20 mouse cellular contexts compared by ENCODE assay signal in the genomic region with DNA sequence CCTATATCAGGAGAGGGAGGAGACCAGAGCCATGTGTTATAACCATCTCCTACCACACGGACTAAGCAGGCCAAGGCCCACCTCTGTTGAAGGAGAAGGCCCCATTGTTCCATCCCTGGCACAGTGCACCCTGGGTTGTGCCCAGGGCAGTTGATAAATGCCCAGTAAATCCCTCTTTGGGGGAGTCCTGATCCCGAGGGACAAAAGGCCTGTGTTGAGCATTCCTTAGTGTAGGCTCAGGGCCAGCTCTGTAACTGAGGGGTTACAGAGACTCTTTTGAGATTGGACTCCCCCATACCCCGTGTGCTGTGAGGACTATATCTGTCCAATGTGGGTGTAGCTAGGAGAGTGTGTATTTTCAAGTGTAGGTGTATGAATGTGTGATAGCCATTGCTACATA. TPM values are rescaled to one million over a fixed set of nuclear protein-coding genes. Genes with fewer than 3 reads are reported as not detected.
DNase-seq lines count a peak whose midpoint lies in the region; ATAC-seq lines count a peak whose summit lies in the region.
"Had no signal": no experiment of that assay in that cellular context is flagged by ENCODE, and none has a peak within 500 bp of the region (broad histone marks: within the 10 kb centered on the region; RNA-seq: fewer than 3 reads in every experiment).

No protein-coding gene starts in this region.

- no peaks in the 10 kb centered on the region for H3K9me3 ChIP-seq in forebrain, embryonic 15.5 days
- H3K9me3 ChIP-seq in forebrain, embryonic 11.5 days (ENCODE audit: control insufficient read depth, low read length): no peaks in the 10 kb centered on the region
- H3K9me3 ChIP-seq in midbrain, embryonic 13.5 days: no peaks in the 10 kb centered on the region
- H3K9me3 ChIP-seq in midbrain, embryonic 10.5 days (replicated peaks): no peaks in the 10 kb centered on the region
- no peaks in the 10 kb centered on the region for H3K9me3 ChIP-seq in stomach, embryonic 16.5 days (replicated peaks; ENCODE audit: control insufficient read depth, low read length)

- no peaks in the 10 kb centered on the region for H3K4me1 ChIP-seq in forebrain, embryonic 15.5 days
- no peaks in the 10 kb centered on the region for H3K4me1 ChIP-seq in forebrain, embryonic 11.5 days (replicated peaks; ENCODE audit: control insufficient read depth, insufficient read depth, low read length)
- H3K4me1 ChIP-seq in midbrain, embryonic 13.5 days (replicated peaks): no peaks in the 10 kb centered on the region
- H3K4me1 ChIP-seq in midbrain, embryonic 10.5 days: peaks cover 8% of the 10 kb centered on the region
- no peaks in the 10 kb centered on the region for H3K4me1 ChIP-seq in stomach, embryonic 16.5 days (ENCODE audit: control insufficient read depth, insufficient read depth, low read length)

- ATAC-seq in forebrain, embryonic 15.5 days (replicated peaks): peak; percentile 53
- ATAC-seq in forebrain, embryonic 11.5 days (replicated peaks; ENCODE audit: low FRiP score): no peak
- peak; percentile 67; the same call in 1 of the 2 replicates for ATAC-seq in midbrain, embryonic 13.5 days
- peak; percentile 68; the same call in 1 of the 2 replicates for ATAC-seq in stomach, embryonic 16.5 days (ENCODE audit: insufficient read depth, low FRiP score)

- no peaks in the 10 kb centered on the region for H3K36me3 ChIP-seq in forebrain, embryonic 15.5 days
- H3K36me3 ChIP-seq in forebrain, embryonic 11.5 days (ENCODE audit: control insufficient read depth, insufficient read depth, low read length): no peaks in the 10 kb centered on the region
- H3K36me3 ChIP-seq in midbrain, embryonic 13.5 days: no peaks in the 10 kb centered on the region
- no peaks in the 10 kb centered on the region for H3K36me3 ChIP-seq in midbrain, embryonic 10.5 days
- H3K36me3 ChIP-seq in stomach, embryonic 16.5 days (ENCODE audit: control insufficient read depth, insufficient read depth, low read length): no peaks in the 10 kb centered on the region

- no peak overlapping the region for H3K9ac ChIP-seq in forebrain, embryonic 15.5 days (replicated peaks)
- H3K9ac ChIP-seq in forebrain, embryonic 11.5 days (ENCODE audit: low read length): no peak overlapping the region
- no peak overlapping the region for H3K9ac ChIP-seq in midbrain, embryonic 13.5 days (replicated peaks)
- no peak overlapping the region for H3K9ac ChIP-seq in stomach, embryonic 16.5 days (ENCODE audit: low read length)

- H3K4me2 ChIP-seq in forebrain, embryonic 15.5 days (replicated peaks): no peak overlapping the region
- H3K4me2 ChIP-seq in forebrain, embryonic 11.5 days (ENCODE audit: low read depth, low read length, severe bottlenecking): no peak overlapping the region
- H3K4me2 ChIP-seq in midbrain, embryonic 13.5 days (replicated peaks): no peak overlapping the region
- no peak overlapping the region for H3K4me2 ChIP-seq in stomach, embryonic 16.5 days (ENCODE audit: low read depth, low read length)
- H3K4me2 ChIP-seq: liver, embryonic 11.5 days had no signal

- DNase-seq in forebrain, embryonic 11.5 days (ENCODE audit: low spot score): no peak
- no peak for DNase-seq in midbrain, embryonic 10.5 days (ENCODE audit: low spot score)
- peak; percentile 38 to 46 for DNase-seq in layer of hippocampus, adult 8-10 months (ENCODE audit: low spot score in 2 of 2)
- no peak for DNase-seq in thymus, postnatal 14 days
- DNase-seq in cerebellum, adult 11-12 months: no peak
- DNase-seq: adrenal gland, postnatal 25 days; cerebellum, adult 8-10 months; kidney, postnatal 14 days; lung, postnatal 36 days; retina, postnatal 1 day; thymus, postnatal 4 days had no signal

- H3K27me3 ChIP-seq in forebrain, embryonic 15.5 days: no peaks in the 10 kb centered on the region
- H3K27me3 ChIP-seq in forebrain, embryonic 11.5 days (ENCODE audit: control insufficient read depth, insufficient read depth, low read length): no peaks in the 10 kb centered on the region
- no peaks in the 10 kb centered on the region for H3K27me3 ChIP-seq in midbrain, embryonic 13.5 days
- H3K27me3 ChIP-seq in midbrain, embryonic 10.5 days (ENCODE audit: low read depth, poor library complexity, severe bottlenecking): no peaks in the 10 kb centered on the region
- no peaks in the 10 kb centered on the region for H3K27me3 ChIP-seq in stomach, embryonic 16.5 days (ENCODE audit: control insufficient read depth, insufficient read depth, low read length)

- no peak overlapping the region for H3K4me3 ChIP-seq in forebrain, embryonic 15.5 days
- no peak overlapping the region for H3K4me3 ChIP-seq in forebrain, embryonic 11.5 days (ENCODE audit: low read depth, low read length)
- no peak overlapping the region for H3K4me3 ChIP-seq in midbrain, embryonic 13.5 days (replicated peaks)
- no peak overlapping the region for H3K4me3 ChIP-seq in midbrain, embryonic 10.5 days
- H3K4me3 ChIP-seq in stomach, embryonic 16.5 days (replicated peaks; ENCODE audit: low read length): no peak overlapping the region
- H3K4me3 ChIP-seq: erythroblast, embryonic 14.5 days; myocyte had no signal

- WGBS in forebrain, embryonic 15.5 days: 33% methylated on average over 3 of the region's 3 CpGs
- WGBS in forebrain, embryonic 11.5 days: 61% methylated on average over 3 of the region's 3 CpGs
- 54% methylated on average over 3 of the region's 3 CpGs for WGBS in midbrain, embryonic 13.5 days
- WGBS in midbrain, embryonic 10.5 days: 66% methylated on average over 3 of the region's 3 CpGs
- WGBS in stomach, embryonic 16.5 days: 54% methylated on average over 3 of the region's 3 CpGs

- H3K27ac ChIP-seq in forebrain, embryonic 15.5 days (replicated peaks): no peak overlapping the region
- H3K27ac ChIP-seq in forebrain, embryonic 11.5 days (ENCODE audit: low read depth, low read length): no peak overlapping the region
- no peak overlapping the region for H3K27ac ChIP-seq in midbrain, embryonic 13.5 days
- H3K27ac ChIP-seq in midbrain, embryonic 10.5 days (replicated peaks): no peak overlapping the region
- H3K27ac ChIP-seq in stomach, embryonic 16.5 days (ENCODE audit: low read length): no peak overlapping the region

RNA-seq across cellular contexts. Expression of a gene that starts 3.9 kb away (rescaled TPM):
- not detected in 2 replicates for polyA plus RNA-seq in forebrain, embryonic 15.5 days (2015; fragmentation: Nextera tagmentation; extraction: Ambion mirVana)
- polyA plus RNA-seq in forebrain, embryonic 11.5 days (2014; fragmentation: Nextera tagmentation; extraction: Ambion mirVana): not detected in 2 replicates
- polyA plus RNA-seq in midbrain, embryonic 13.5 days (2015; fragmentation: Nextera tagmentation; extraction: Ambion mirVana): not detected in 2 replicates
- not detected in 2 replicates for polyA plus RNA-seq in midbrain, embryonic 10.5 days (2016; fragmentation: Nextera tagmentation; extraction: Ambion mirVana)
- not detected for total RNA-seq in layer of hippocampus, adult 8-10 months (2022)
- polyA plus RNA-seq in stomach, embryonic 16.5 days (2015; fragmentation: Nextera tagmentation; extraction: Ambion mirVana): not detected in 2 replicates
- total RNA-seq: adrenal gland, postnatal 25 days; gastrocnemius, postnatal 4 days; hematopoietic stem cell, adult 5-6 weeks had no signal
- polyA plus RNA-seq: C2C12; erythroblast, embryonic 14.5 days; liver, embryonic 11.5 days; myocyte had no signal

RNA-seq across cellular contexts. Expression of a gene that starts 3.9 kb away (rescaled TPM):
- not detected in 2 replicates for polyA plus RNA-seq in forebrain, embryonic 15.5 days (2015; fragmentation: Nextera tagmentation; extraction: Ambion mirVana)
- polyA plus RNA-seq in forebrain, embryonic 11.5 days (2014; fragmentation: Nextera tagmentation; extraction: Ambion mirVana): not detected in 2 replicates
- polyA plus RNA-seq in midbrain, embryonic 13.5 days (2015; fragmentation: Nextera tagmentation; extraction: Ambion mirVana): not detected in 2 replicates
- not detected in 2 replicates for polyA plus RNA-seq in midbrain, embryonic 10.5 days (2016; fragmentation: Nextera tagmentation; extraction: Ambion mirVana)
- total RNA-seq in layer of hippocampus, adult 8-10 months (2022): not detected
- polyA plus RNA-seq in stomach, embryonic 16.5 days (2015; fragmentation: Nextera tagmentation; extraction: Ambion mirVana): not detected in 2 replicates
- total RNA-seq: adrenal gland, postnatal 25 days; gastrocnemius, postnatal 4 days; hematopoietic stem cell, adult 5-6 weeks had no signal
- polyA plus RNA-seq: C2C12; erythroblast, embryonic 14.5 days; liver, embryonic 11.5 days; myocyte had no signal

RNA-seq across cellular contexts. Expression of a gene that starts 8.9 kb away (rescaled TPM):
- not detected in 2 replicates for polyA plus RNA-seq in forebrain, embryonic 15.5 days (2015; fragmentation: Nextera tagmentation; extraction: Ambion mirVana)
- not detected in 2 replicates for polyA plus RNA-seq in forebrain, embryonic 11.5 days (2014; fragmentation: Nextera tagmentation; extraction: Ambion mirVana)
- polyA plus RNA-seq in midbrain, embryonic 13.5 days (2015; fragmentation: Nextera tagmentation; extraction: Ambion mirVana): not detected in 2 replicates
- not detected in 2 replicates for polyA plus RNA-seq in midbrain, embryonic 10.5 days (2016; fragmentation: Nextera tagmentation; extraction: Ambion mirVana)
- not detected for total RNA-seq in layer of hippocampus, adult 8-10 months (2022)
- not detected in 2 replicates for polyA plus RNA-seq in stomach, embryonic 16.5 days (2015; fragmentation: Nextera tagmentation; extraction: Ambion mirVana)
- total RNA-seq: adrenal gland, postnatal 25 days; gastrocnemius, postnatal 4 days; hematopoietic stem cell, adult 5-6 weeks had no signal
- polyA plus RNA-seq: C2C12; erythroblast, embryonic 14.5 days; liver, embryonic 11.5 days; myocyte had no signal

RNA-seq across cellular contexts. Expression of a gene that starts 32.8 kb away (rescaled TPM):
- polyA plus RNA-seq in forebrain, embryonic 15.5 days (2015; fragmentation: Nextera tagmentation; extraction: Ambion mirVana): 0.52 and 1.0 TPM in 2 replicates
- 2.1 and 2.6 TPM in 2 replicates for polyA plus RNA-seq in forebrain, embryonic 11.5 days (2014; fragmentation: Nextera tagmentation; extraction: Ambion mirVana)
- polyA plus RNA-seq in midbrain, embryonic 13.5 days (2015; fragmentation: Nextera tagmentation; extraction: Ambion mirVana): 0.94 and 1.5 TPM in 2 replicates
- 1.7 and 2.3 TPM in 2 replicates for polyA plus RNA-seq in midbrain, embryonic 10.5 days (2016; fragmentation: Nextera tagmentation; extraction: Ambion mirVana)
- total RNA-seq in layer of hippocampus, adult 8-10 months (2022): 1 to 10 TPM; 1.8 to 2.3 (median 2.0) TPM
- 2.6 and 3.3 TPM in 2 replicates for polyA plus RNA-seq in stomach, embryonic 16.5 days (2015; fragmentation: Nextera tagmentation; extraction: Ambion mirVana)
- total RNA-seq: hematopoietic stem cell, adult 5-6 weeks had no signal

RNA-seq across cellular contexts. Expression of a gene that starts 33.1 kb away (rescaled TPM):
- polyA plus RNA-seq in forebrain, embryonic 15.5 days (2015; fragmentation: Nextera tagmentation; extraction: Ambion mirVana): not detected in 2 replicates
- not detected in 2 replicates for polyA plus RNA-seq in forebrain, embryonic 11.5 days (2014; fragmentation: Nextera tagmentation; extraction: Ambion mirVana)
- polyA plus RNA-seq in midbrain, embryonic 13.5 days (2015; fragmentation: Nextera tagmentation; extraction: Ambion mirVana): not detected in 2 replicates
- not detected in 2 replicates for polyA plus RNA-seq in midbrain, embryonic 10.5 days (2016; fragmentation: Nextera tagmentation; extraction: Ambion mirVana)
- not detected for total RNA-seq in layer of hippocampus, adult 8-10 months (2022)
- polyA plus RNA-seq in stomach, embryonic 16.5 days (2015; fragmentation: Nextera tagmentation; extraction: Ambion mirVana): 7.8 and 10.4 TPM in 2 replicates
- total RNA-seq: adrenal gland, postnatal 25 days; gastrocnemius, postnatal 4 days; hematopoietic stem cell, adult 5-6 weeks had no signal
- polyA plus RNA-seq: liver, embryonic 11.5 days had no signal

Comparison
In these comparisons a context has a peak if more than half of its experiments do, and no peak if none do; other contexts are left out.
1. DNase-seq: peak in layer of hippocampus, adult 8-10 months (2 of 2); none in forebrain, embryonic 11.5 days (single experiment), midbrain, embryonic 10.5 days (single experiment), thymus, postnatal 14 days (single experiment) and cerebellum, adult 11-12 months (single experiment).